Mouse (Mus musculus): ENCODE measurements at regions not wholly inside any gene's neighbourhood (a gene's known extent, or its start where the extent isn't known, plus 50 kb on each side); places are given as distances from the start of the nearest gene placed in this dataset.

DNA sequence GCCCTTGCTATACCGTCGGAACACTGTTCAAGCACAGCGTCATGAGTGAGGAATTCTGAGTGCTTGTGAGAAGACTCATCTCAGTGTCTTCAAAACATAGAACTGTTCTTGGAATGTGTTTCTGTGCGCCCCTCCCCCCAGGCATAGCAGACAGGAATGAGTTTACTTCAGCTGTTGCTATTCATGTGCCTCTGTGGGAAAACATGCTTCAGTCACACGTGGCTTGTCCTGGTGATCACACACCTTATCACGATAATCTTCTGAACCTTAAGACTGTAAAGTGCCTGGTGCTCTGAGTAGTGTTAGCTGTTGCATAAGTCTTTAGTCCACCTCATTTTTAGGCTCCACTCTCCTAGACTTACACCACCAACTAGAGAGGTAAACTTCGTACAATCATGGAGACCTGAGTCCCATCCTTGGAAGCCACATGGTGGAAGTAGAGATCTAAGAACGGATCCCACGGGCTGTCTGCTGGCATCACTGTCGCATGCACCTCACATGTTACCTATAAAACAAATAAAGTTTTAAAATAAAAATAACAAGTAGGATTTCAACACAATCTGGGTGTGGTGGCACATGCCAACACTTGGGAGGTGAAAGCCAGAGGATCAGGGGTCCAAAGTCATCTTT is 1143.8 kb downstream of the 4930447A16Rik start:
- H3K4me3 ChIP-seq (ENCODE audit: insufficient read depth, low read length): no peak overlapping the region
- H3K4me1 ChIP-seq (ENCODE audit: control insufficient read depth, insufficient read depth, low read length): peaks cover 20% of the 10 kb centered on the region
- TF ChIP-seq POLR2A (IDR thresholded peaks at IDR 0.05; ENCODE audit: borderline replicate concordance, low read depth, low read length): no peak
- TF ChIP-seq CTCF (IDR thresholded peaks at IDR 0.05; ENCODE audit: low read depth, low read length): no peak
- no peak overlapping the region for H3K27ac ChIP-seq (ENCODE audit: insufficient read depth, low read depth, low read length)

DNA sequence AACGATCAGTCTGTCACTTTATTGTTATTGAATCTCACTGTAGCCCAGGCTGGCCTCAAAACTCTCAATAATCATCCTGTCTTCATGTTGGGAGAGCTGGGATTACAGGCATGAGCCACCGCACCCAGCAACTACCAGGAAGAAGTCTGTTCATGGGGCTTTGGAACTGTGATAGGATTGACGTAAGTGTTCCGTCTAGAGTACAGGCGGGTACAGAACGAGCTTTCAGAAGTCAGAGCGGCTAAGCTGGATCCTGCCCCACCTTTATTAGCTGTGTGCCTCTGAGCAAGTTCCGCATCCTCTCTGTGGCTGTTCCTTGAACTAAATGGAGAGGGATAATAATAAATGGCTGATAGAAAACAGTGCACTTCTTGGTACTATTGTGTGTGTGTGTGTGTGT is 1144.8 kb downstream of the 4930447A16Rik start:
- H3K27ac ChIP-seq (ENCODE audit: insufficient read depth, low read depth, low read length): no peak overlapping the region
- H3K4me3 ChIP-seq (ENCODE audit: insufficient read depth, low read length): no peak overlapping the region
- no peak for TF ChIP-seq POLR2A (IDR thresholded peaks at IDR 0.05; ENCODE audit: borderline replicate concordance, low read depth, low read length)
- TF ChIP-seq CTCF (IDR thresholded peaks at IDR 0.05; ENCODE audit: low read depth, low read length): no peak
- H3K4me1 ChIP-seq (ENCODE audit: control insufficient read depth, insufficient read depth, low read length): peaks cover 20% of the 10 kb centered on the region

DNA sequence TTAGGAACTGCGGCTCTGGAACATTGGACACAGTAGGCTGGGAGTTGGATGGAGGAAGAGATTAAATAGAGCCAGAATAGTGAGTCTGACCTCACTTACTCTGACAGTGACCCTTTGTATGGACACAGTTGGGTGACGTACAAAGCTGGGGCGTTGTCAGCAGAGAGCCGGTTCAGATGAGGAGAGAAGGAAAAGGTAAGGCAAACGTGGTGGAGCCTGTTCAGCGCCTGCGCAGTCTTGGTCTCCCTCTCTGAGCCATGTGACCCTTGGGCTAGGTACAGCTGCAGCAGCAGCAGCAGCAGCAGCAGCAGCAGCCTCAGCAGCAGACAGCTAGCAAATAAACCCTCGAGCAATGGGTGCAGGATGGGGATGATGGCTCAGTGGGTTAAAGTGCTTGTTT is 1145.4 kb downstream of the 4930447A16Rik start:
- Histone ChIP-seq H3K4me1 (ENCODE audit: control insufficient read depth, insufficient read depth, low read length) (peaks cover 20% of the 10 kb centered on the region), H3K27ac (ENCODE audit: insufficient read depth, low read depth, low read length) (no peak overlapping the region), H3K4me3 (ENCODE audit: insufficient read depth, low read length) (no peak overlapping the region)
- TF ChIP-seq CTCF (IDR thresholded peaks at IDR 0.05; ENCODE audit: low read depth, low read length): no peak

DNA sequence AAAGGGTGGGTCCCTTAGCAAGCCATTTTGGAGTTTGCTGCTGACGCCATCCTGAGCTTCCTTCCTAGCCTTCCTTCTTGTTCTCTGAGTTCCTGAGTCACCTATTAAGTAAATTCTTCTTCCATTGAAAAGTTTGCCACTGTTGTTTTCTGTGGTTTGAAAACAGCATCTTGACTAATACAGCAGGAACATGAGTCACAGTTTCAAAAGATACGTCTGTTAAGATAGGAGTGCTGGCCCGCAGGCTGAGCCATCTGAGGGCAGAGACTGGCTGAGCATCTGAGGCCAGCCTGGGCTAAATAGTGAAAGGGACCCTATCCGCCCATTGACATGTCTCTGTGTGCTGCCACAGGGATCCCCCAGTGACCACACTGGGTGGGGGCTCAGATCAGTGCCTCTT is 1147.3 kb downstream of the 4930447A16Rik start:
- H3K27ac ChIP-seq (ENCODE audit: insufficient read depth, low read depth, low read length): no peak overlapping the region
- H3K4me1 ChIP-seq (ENCODE audit: control insufficient read depth, insufficient read depth, low read length): peaks cover 10% of the 10 kb centered on the region
- TF ChIP-seq POLR2A (IDR thresholded peaks at IDR 0.05; ENCODE audit: borderline replicate concordance, low read depth, low read length): no peak
- TF ChIP-seq CTCF (IDR thresholded peaks at IDR 0.05; ENCODE audit: low read depth, low read length): no peak
- H3K4me3 ChIP-seq (ENCODE audit: insufficient read depth, low read length): no peak overlapping the region

DNA sequence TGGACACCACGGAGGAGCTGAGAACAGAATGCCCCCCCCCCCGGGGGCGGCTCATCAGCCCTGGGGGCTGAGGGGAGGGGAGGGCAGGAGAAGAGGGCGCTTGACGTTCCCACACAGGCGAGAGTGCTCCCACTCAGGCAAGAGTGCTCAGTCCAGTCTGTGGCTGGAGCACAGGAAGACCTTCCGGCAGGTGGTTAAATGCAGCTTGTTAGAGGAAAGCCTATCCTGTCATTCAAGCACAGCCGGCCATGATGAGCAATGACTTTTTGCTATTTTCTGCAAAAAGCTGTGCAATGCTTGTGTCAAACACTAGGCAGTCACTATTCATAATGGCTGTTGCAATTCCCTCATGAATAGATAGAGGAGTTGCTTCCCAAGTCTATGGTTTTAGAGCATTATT is 1149.1 kb downstream of the 4930447A16Rik start:
- Histone ChIP-seq H3K27ac (ENCODE audit: insufficient read depth, low read depth, low read length) (no peak overlapping the region), H3K4me3 (ENCODE audit: insufficient read depth, low read length) (no peak overlapping the region), H3K4me1 (ENCODE audit: control insufficient read depth, insufficient read depth, low read length) (peaks cover 9% of the 10 kb centered on the region)
- TF ChIP-seq CTCF (IDR thresholded peaks at IDR 0.05; ENCODE audit: low read depth, low read length) (no peak), POLR2A (IDR thresholded peaks at IDR 0.05; ENCODE audit: borderline replicate concordance, low read depth, low read length) (no peak)

DNA sequence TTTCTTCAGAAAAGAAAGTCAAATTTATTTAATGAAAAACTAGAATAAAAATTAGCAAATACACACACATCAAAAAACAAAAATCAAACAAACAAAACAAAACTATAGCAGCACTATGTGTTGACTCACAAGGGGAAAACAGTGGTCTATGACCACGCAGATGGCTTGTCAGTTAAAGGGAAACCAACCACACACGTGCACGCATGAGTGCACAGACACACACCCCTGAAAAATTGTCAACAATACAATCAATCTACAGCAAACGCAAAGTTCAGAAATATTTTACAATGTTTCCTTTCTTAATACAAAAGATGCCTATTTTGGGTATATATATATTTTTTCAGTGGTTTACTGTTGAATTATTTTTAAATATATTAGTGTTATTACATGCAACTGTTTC is 1149.9 kb downstream of the 4930447A16Rik start:
- no peak overlapping the region for H3K27ac ChIP-seq (ENCODE audit: insufficient read depth, low read depth, low read length)
- no peak overlapping the region for H3K4me3 ChIP-seq (ENCODE audit: insufficient read depth, low read length)
- TF ChIP-seq POLR2A (IDR thresholded peaks at IDR 0.05; ENCODE audit: borderline replicate concordance, low read depth, low read length) (no peak), CTCF (IDR thresholded peaks at IDR 0.05; ENCODE audit: low read depth, low read length) (no peak)
- peaks cover 9% of the 10 kb centered on the region for H3K4me1 ChIP-seq (ENCODE audit: control insufficient read depth, insufficient read depth, low read length)

DNA sequence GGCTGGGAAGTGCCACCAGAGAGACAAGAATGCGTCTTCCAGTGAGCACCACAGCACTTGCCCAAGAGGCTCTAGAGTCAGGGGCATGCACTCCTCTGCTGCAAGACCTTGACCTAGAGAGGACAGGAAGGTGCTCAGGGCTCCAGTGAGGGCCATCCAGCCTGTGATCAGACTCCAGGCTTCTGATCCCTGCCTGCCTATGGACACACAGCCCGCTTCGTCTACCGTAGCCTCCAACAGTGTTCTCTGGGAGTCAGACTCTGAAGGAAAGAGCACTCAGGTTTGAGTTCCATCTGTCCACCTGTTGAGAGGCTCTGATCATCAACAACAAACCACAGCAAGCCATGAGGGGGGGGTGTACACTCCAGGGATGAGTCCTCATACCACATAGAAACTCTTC is 1152.3 kb downstream of the 4930447A16Rik start:
- H3K4me3 ChIP-seq (ENCODE audit: insufficient read depth, low read length): no peak overlapping the region
- no peak for TF ChIP-seq POLR2A (IDR thresholded peaks at IDR 0.05; ENCODE audit: borderline replicate concordance, low read depth, low read length)
- TF ChIP-seq CTCF (IDR thresholded peaks at IDR 0.05; ENCODE audit: low read depth, low read length): no peak

DNA sequence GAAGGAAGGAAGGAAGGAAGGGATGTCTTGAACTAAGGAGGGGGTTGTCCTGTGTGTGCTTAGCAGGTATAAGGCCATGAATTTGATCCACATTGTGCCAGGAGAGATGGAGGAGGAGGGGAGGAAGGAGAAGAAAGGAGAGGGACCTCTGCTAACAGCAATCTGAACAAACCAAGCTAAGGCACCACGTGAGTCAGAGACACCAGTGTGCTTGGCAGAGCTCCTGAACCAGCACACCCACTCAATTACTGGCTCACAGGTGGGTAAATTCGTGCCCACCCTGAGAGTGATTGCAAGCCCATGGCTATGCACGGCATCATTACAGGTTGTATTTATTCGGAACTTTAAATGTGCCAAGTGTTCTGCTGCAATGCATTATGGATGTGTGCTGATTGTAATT is 1154.1 kb downstream of the 4930447A16Rik start:
- Histone ChIP-seq H3K4me3 (ENCODE audit: insufficient read depth, low read length) (no peak overlapping the region), H3K27ac (ENCODE audit: insufficient read depth, low read depth, low read length) (no peak overlapping the region), H3K4me1 (ENCODE audit: control insufficient read depth, insufficient read depth, low read length) (0 out of 2 replicates have a peak, but pooled peaks cover 4% of the 10 kb centered on the region)
- no peak for TF ChIP-seq CTCF (IDR thresholded peaks at IDR 0.05; ENCODE audit: low read depth, low read length)
- TF ChIP-seq POLR2A (IDR thresholded peaks at IDR 0.05; ENCODE audit: borderline replicate concordance, low read depth, low read length): no peak

More for the DNA sequence above, 1152.3 kb downstream of the 4930447A16Rik start:
- Histone ChIP-seq H3K4me1 (ENCODE audit: control insufficient read depth, insufficient read depth, low read length) (peaks cover 9% of the 10 kb centered on the region), H3K27ac (ENCODE audit: insufficient read depth, low read depth, low read length) (no peak overlapping the region)

DNA sequence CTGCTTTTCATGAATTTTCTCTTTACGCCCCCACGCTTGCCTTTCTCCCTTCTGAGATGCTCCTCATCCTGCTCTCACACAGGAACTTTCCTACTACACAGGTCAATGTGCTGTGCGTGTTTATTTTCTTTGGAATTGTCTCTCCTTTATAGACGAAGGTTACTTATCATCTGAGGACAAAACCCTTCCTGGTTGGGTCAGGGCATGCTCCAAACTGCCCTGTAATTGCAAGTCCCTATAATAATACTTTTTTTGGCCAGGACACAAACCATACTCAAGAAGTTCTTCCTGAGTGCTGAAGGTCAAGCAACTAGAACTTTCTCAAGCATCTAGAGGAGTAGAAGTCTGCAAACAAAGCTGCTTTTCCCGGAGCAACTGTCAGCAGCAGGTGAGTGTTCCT is 1158.1 kb downstream of the 4930447A16Rik start:
- TF ChIP-seq POLR2A (IDR thresholded peaks at IDR 0.05; ENCODE audit: borderline replicate concordance, low read depth, low read length) (no peak), CTCF (IDR thresholded peaks at IDR 0.05; ENCODE audit: low read depth, low read length) (no peak)
- H3K4me3 ChIP-seq (ENCODE audit: insufficient read depth, low read length): no peak overlapping the region
- H3K27ac ChIP-seq (ENCODE audit: insufficient read depth, low read depth, low read length): no peak overlapping the region
- H3K4me1 ChIP-seq (ENCODE audit: control insufficient read depth, insufficient read depth, low read length): peaks cover 17% of the 10 kb centered on the region

DNA sequence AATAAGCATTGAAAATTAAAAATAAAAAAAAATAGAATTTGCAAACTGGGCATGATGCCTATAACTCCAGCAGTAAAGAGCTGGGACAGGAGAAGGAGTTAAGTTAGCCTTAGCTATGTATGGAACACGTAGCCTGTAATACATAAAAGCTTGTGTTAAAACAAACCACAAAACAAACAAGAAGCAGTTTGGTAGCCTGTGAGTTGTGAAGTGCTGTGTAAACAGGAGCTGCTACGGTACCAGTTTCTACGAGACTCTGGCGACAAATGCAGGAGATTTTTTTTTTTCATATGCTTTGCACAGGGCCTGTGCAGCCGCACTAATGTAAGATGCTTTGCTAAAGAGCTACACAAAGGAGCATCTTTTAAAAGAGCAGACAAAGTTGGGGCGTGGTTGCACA is 1159.1 kb downstream of the 4930447A16Rik start:
- Histone ChIP-seq H3K4me1 (ENCODE audit: control insufficient read depth, insufficient read depth, low read length) (peaks cover 17% of the 10 kb centered on the region), H3K27ac (ENCODE audit: insufficient read depth, low read depth, low read length) (no peak overlapping the region), H3K4me3 (ENCODE audit: insufficient read depth, low read length) (no peak overlapping the region)
- TF ChIP-seq CTCF (IDR thresholded peaks at IDR 0.05; ENCODE audit: low read depth, low read length) (no peak), POLR2A (IDR thresholded peaks at IDR 0.05; ENCODE audit: borderline replicate concordance, low read depth, low read length) (no peak)

DNA sequence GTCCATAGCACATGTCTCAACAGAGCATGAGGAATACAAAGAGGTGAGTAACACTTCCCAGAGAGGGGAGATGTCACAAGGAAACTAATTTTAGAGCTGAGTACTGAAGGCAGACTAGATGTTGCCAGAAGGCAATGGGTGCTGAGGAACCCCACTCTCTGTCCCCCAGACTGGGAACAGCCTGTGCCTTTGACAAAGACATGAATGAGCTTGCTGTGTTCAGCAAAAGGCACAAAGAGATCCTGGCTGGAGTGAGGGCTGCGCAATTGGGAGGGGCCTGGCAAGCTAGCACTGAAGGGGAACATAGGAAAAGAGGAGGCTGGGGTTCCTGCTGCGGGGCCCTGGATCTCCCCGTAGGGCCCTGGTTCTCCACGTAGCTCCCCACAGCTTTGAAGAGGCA is 1160.3 kb downstream of the 4930447A16Rik start:
- TF ChIP-seq POLR2A (IDR thresholded peaks at IDR 0.05; ENCODE audit: borderline replicate concordance, low read depth, low read length) (no peak), CTCF (IDR thresholded peaks at IDR 0.05; ENCODE audit: low read depth, low read length) (no peak)
- Histone ChIP-seq H3K4me3 (ENCODE audit: insufficient read depth, low read length) (no peak overlapping the region), H3K4me1 (ENCODE audit: control insufficient read depth, insufficient read depth, low read length) (peaks cover 17% of the 10 kb centered on the region), H3K27ac (ENCODE audit: insufficient read depth, low read depth, low read length) (no peak overlapping the region)

Data from bone marrow macrophage, adult 2 months (primary cell).